Mouse (Mus musculus): Measurements from ENCODE around the gene Cgrrf1. TPM values are rescaled to one million over a fixed set of nuclear protein-coding genes. Genes with fewer than 3 reads are reported as not detected.
A peak's percentile ranks its signal among the peaks of the same experiment; 100 is the strongest.

Gene Cgrrf1
- polyA plus RNA-seq, 1 experiment from 2014 or later = 28.7 TPM

GRCm38 (mm10) chr14:46831295-46831694 is 630 bp upstream of the Cgrrf1 start:
- TF ChIP-seq EP300 (optimal IDR thresholded peaks at IDR 0.05) = no peak
- no peak for TF ChIP-seq CTCF (IDR thresholded peaks at IDR 0.05; ENCODE audit: low read depth)
- 8% methylated on average over 4 of the region's 4 CpGs for WGBS
- Histone ChIP-seq H3K9ac (ENCODE audit: low read length) (no peak overlapping the region; the same call in 1 of the 2 replicates), H3K4me3 (ENCODE audit: low read depth, low read length) (peak overlapping the region; percentile 75), H3K27ac (replicated peaks) (no peak overlapping the region; the same call in 1 of the 2 replicates), H3K4me1 (replicated peaks; ENCODE audit: control insufficient read depth, insufficient read depth) (no peaks in the 10 kb centered on the region), H3K27me3 (ENCODE audit: control insufficient read depth, insufficient read depth, low read length) (no peaks in the 10 kb centered on the region), H3K9me3 (ENCODE audit: control insufficient read depth, low read length) (no peaks in the 10 kb centered on the region), H3K4me2 (replicated peaks; ENCODE audit: low read depth) (peak overlapping the region; percentile 91), H3K36me3 (ENCODE audit: control insufficient read depth, insufficient read depth, low read length) (no peaks in the 10 kb centered on the region; the same call in 1 of the 2 replicates)
- no peak for DNase-seq (ENCODE audit: low spot score)
- no peak for ATAC-seq (ENCODE audit: low FRiP score, low TSS enrichment)

GRCm38 (mm10) chr14:46832354-46833272 is 688 bp downstream of the Cgrrf1 start:
- ATAC-seq (ENCODE audit: low FRiP score, low TSS enrichment) = no peak; the same call in 1 of the 2 replicates
- no peak for DNase-seq (ENCODE audit: low spot score)

GRCm38 (mm10) chr14:46839326-46839725 is 7.4 kb downstream of the Cgrrf1 start:
- Histone ChIP-seq H3K9me3 (ENCODE audit: control insufficient read depth, low read length) (no peaks in the 10 kb centered on the region), H3K27ac (replicated peaks) (no peak overlapping the region), H3K9ac (ENCODE audit: low read length) (no peak overlapping the region), H3K4me1 (replicated peaks; ENCODE audit: control insufficient read depth, insufficient read depth) (no peaks in the 10 kb centered on the region), H3K4me3 (ENCODE audit: low read depth, low read length) (no peak overlapping the region), H3K4me2 (replicated peaks; ENCODE audit: low read depth) (no peak overlapping the region), H3K36me3 (ENCODE audit: control insufficient read depth, insufficient read depth, low read length) (peaks cover 7% of the 10 kb centered on the region; the same call in 1 of the 2 replicates), H3K27me3 (ENCODE audit: control insufficient read depth, insufficient read depth, low read length) (no peaks in the 10 kb centered on the region)
- 27% methylated on average over 4 of the region's 4 CpGs for WGBS
- no peak for DNase-seq (ENCODE audit: low spot score)
- no peak for TF ChIP-seq CTCF (IDR thresholded peaks at IDR 0.05; ENCODE audit: low read depth)
- TF ChIP-seq EP300 (optimal IDR thresholded peaks at IDR 0.05) = no peak
- ATAC-seq (ENCODE audit: low FRiP score, low TSS enrichment) = no peak

More at GRCm38 (mm10) chr14:46832354-46833272, 688 bp downstream of the Cgrrf1 start:
- WGBS = 6% methylated on average over 40 of the region's 40 CpGs
- Histone ChIP-seq H3K4me3 (ENCODE audit: low read depth, low read length) (peak overlapping the region; percentile 75), H3K4me1 (replicated peaks; ENCODE audit: control insufficient read depth, insufficient read depth) (no peaks in the 10 kb centered on the region), H3K9me3 (ENCODE audit: control insufficient read depth, low read length) (no peaks in the 10 kb centered on the region), H3K27me3 (ENCODE audit: control insufficient read depth, insufficient read depth, low read length) (no peaks in the 10 kb centered on the region), H3K36me3 (ENCODE audit: control insufficient read depth, insufficient read depth, low read length) (no peaks in the 10 kb centered on the region; the same call in 1 of the 2 replicates), H3K4me2 (replicated peaks; ENCODE audit: low read depth) (peak overlapping the region; percentile 91), H3K9ac (ENCODE audit: low read length) (peak overlapping the region; percentile 82), H3K27ac (replicated peaks) (peak overlapping the region; percentile 78)
- TF ChIP-seq CTCF (IDR thresholded peaks at IDR 0.05; ENCODE audit: low read depth) = no peak
- no peak for TF ChIP-seq EP300 (optimal IDR thresholded peaks at IDR 0.05)

- no peak overlapping the region for H3K4me2 ChIP-seq (replicated peaks; ENCODE audit: low read depth)
- no peak for TF ChIP-seq EP300 (optimal IDR thresholded peaks at IDR 0.05)
- TF ChIP-seq CTCF (IDR thresholded peaks at IDR 0.05; ENCODE audit: low read depth) = no peak
- H3K9ac ChIP-seq (ENCODE audit: low read length) = no peak overlapping the region
- H3K27ac ChIP-seq (replicated peaks) = no peak overlapping the region
- H3K4me1 ChIP-seq (replicated peaks; ENCODE audit: control insufficient read depth, insufficient read depth) = no peaks in the 10 kb centered on the region
- DNase-seq (ENCODE audit: low spot score) (no peak), ATAC-seq (ENCODE audit: low FRiP score, low TSS enrichment) (no peak)
- H3K4me3 ChIP-seq (ENCODE audit: low read depth, low read length) = no peak overlapping the region
- no peaks in the 10 kb centered on the region for H3K27me3 ChIP-seq (ENCODE audit: control insufficient read depth, insufficient read depth, low read length)
- H3K36me3 ChIP-seq (ENCODE audit: control insufficient read depth, insufficient read depth, low read length) = peaks cover 6% of the 10 kb centered on the region; the same call in 1 of the 2 replicates
- 94% methylated on average over 11 of the region's 11 CpGs for WGBS
- H3K9me3 ChIP-seq (ENCODE audit: control insufficient read depth, low read length) = no peaks in the 10 kb centered on the region
Observed at GRCm38 (mm10) chr14:46845706-46846105, 13.8 kb downstream of the Cgrrf1 start.

GRCm38 (mm10) chr14:46848063-46848590 is 16.2 kb downstream of the Cgrrf1 start:
- H3K4me3 ChIP-seq (ENCODE audit: low read depth, low read length) = no peak overlapping the region
- no peaks in the 10 kb centered on the region for H3K9me3 ChIP-seq (ENCODE audit: control insufficient read depth, low read length)
- no peak overlapping the region for H3K27ac ChIP-seq (replicated peaks)
- no peaks in the 10 kb centered on the region for H3K36me3 ChIP-seq (ENCODE audit: control insufficient read depth, insufficient read depth, low read length)
- no peaks in the 10 kb centered on the region for H3K4me1 ChIP-seq (replicated peaks; ENCODE audit: control insufficient read depth, insufficient read depth)
- no peaks in the 10 kb centered on the region for H3K27me3 ChIP-seq (ENCODE audit: control insufficient read depth, insufficient read depth, low read length)
- DNase-seq (ENCODE audit: low spot score) (no peak), ATAC-seq (ENCODE audit: low FRiP score, low TSS enrichment) (peak; percentile 87)
- no peak overlapping the region for H3K4me2 ChIP-seq (replicated peaks; ENCODE audit: low read depth)
- TF ChIP-seq EP300 (optimal IDR thresholded peaks at IDR 0.05) (no peak), CTCF (IDR thresholded peaks at IDR 0.05; ENCODE audit: low read depth) (no peak)
- no peak overlapping the region for H3K9ac ChIP-seq (ENCODE audit: low read length)
- WGBS = 60% methylated on average over 4 of the region's 4 CpGs
